Mouse (Mus musculus): ENCODE data around the gene Mettl6. TPM values are rescaled to one million over a fixed set of nuclear protein-coding genes. Genes with fewer than 3 reads are reported as not detected.
A peak's percentile ranks its signal among the peaks of the same experiment; 100 is the strongest.
"Not testable (repeated sequence)": the region's sequence is repeated elsewhere in the genome, so short reads cannot be mapped to it uniquely, and the experiment has no call there.

Gene Mettl6
- polyA plus RNA-seq, 1 experiment from 2014 or later = 34.1 TPM

DNA sequence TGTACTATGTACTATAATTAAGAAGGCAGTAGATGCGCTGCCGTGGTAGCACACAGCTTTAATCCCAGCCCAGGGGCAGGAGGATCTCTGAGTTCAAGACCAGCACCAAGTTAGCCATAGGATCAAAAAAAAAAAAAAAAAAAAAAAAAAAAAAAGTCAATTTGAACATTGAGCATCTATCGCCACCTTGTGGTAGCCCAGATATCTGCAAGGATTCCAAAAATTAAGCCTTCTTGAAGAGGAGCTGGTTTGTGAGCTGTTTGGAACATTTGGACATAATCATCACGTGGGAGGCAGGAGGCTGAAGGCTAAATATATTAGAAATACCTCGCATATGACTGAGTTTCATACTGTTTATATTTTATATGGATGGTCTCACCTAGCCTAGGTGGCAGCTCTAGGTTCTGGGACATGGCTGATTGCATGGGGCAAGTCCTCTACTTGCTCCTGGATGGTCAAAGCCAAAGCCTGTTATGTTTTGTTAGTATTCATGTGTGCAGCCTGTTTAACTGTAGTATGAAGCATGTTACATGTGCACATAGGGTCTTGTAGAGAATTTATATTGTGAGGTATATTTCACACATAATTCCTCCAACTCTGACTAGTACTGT, 22.3 kb downstream of the Mettl6 start:
- Histone ChIP-seq H3K27ac (no peak overlapping the region), H3K27me3 (no peaks in the 10 kb centered on the region), H3K36me3 (no peaks in the 10 kb centered on the region), H3K9ac (no peak overlapping the region), H3K4me2 (no peak overlapping the region), H3K4me1 (replicated peaks) (no peaks in the 10 kb centered on the region), H3K9me3 (replicated peaks) (no peaks in the 10 kb centered on the region), H3K4me3 (no peak overlapping the region)
- ATAC-seq (replicated peaks; ENCODE audit: insufficient number of reproducible peaks, insufficient read depth, low FRiP score, low read depth) = no peak
- WGBS = 7% methylated on average over 5 of the region's 5 CpGs

DNA sequence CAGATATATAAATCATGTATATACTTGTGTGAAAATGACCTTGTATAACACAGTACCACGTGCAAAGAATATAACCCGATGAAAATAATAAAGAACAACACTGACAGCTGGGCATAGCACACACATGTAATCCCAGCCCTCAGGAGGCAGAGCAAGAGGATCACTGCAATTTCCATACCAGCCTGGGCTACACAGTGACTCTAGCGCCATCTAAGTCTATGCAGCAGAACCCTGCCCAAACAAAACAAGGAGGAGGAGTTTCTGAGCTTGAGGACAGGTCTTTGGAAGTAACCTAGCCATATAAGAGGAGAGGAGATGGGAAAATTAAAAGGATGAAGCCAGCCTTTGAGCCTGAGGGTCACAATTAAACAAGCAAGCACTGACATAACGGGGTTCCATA, 25.1 kb downstream of the Mettl6 start:
- no peak overlapping the region for H3K27ac ChIP-seq
- 67% methylated on average over 4 of the region's 4 CpGs for WGBS

DNA sequence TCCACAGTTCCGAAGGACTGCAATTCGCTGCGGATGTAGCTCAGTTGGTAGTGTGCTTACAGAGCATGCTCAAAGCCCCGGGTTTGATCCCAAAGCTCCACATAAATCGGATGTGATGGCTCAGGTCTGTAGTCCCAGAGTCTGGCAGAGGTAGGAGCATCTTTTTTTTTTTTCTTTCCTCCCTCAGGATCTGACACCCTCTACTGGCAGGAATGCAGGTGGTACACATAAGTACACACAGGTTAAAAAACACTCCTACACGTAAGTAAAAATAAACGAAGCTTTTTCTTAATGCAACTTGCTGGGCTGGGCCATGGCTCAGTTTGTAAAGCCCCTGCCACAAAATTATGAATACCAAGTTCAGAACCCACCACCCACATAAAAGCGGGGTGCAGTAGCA, 30.7 kb downstream of the Mettl6 start:
- Histone ChIP-seq H3K36me3 (no peaks in the 10 kb centered on the region), H3K4me2 (no peak overlapping the region), H3K4me3 (no peak overlapping the region), H3K27me3 (no peaks in the 10 kb centered on the region), H3K9me3 (replicated peaks) (no peaks in the 10 kb centered on the region), H3K4me1 (replicated peaks) (0 out of 2 replicates have a peak, but pooled peaks cover 3% of the 10 kb centered on the region), H3K27ac (no peak overlapping the region), H3K9ac (no peak overlapping the region)
- no peak for ATAC-seq (replicated peaks; ENCODE audit: insufficient number of reproducible peaks, insufficient read depth, low FRiP score, low read depth)
- 55% methylated on average over 8 of the region's 8 CpGs for WGBS

More for the DNA sequence above, 25.1 kb downstream of the Mettl6 start:
- Histone ChIP-seq H3K4me1 (replicated peaks) (no peaks in the 10 kb centered on the region), H3K27me3 (no peaks in the 10 kb centered on the region), H3K9me3 (replicated peaks) (no peaks in the 10 kb centered on the region), H3K4me3 (no peak overlapping the region), H3K4me2 (no peak overlapping the region), H3K36me3 (no peaks in the 10 kb centered on the region), H3K9ac (no peak overlapping the region)
- no peak for ATAC-seq (replicated peaks; ENCODE audit: insufficient number of reproducible peaks, insufficient read depth, low FRiP score, low read depth)

DNA sequence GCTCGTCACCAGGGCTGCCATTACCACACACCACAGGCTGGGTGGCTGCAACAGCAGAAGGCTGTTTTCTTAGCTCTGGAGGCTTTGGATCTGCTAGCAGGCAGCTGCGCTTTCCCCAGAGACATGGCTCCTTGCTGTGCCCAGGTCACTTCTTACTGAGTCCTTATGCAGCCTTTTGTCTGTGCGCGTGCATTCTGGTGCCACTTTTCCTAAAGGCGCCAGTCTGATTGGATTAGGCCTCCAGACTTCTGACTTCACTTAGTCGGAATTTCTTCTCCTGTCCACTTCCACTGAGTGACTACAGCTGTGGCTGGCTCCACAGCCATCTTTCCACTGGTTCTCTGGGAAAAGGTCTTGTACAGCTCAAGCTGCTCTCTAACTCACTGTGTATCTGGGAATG, 32.0 kb downstream of the Mettl6 start:
- 76% methylated on average over 6 of the region's 6 CpGs for WGBS
- ATAC-seq (replicated peaks; ENCODE audit: insufficient number of reproducible peaks, insufficient read depth, low FRiP score, low read depth) = peak; percentile 52; the same call in 1 of the 2 replicates

DNA sequence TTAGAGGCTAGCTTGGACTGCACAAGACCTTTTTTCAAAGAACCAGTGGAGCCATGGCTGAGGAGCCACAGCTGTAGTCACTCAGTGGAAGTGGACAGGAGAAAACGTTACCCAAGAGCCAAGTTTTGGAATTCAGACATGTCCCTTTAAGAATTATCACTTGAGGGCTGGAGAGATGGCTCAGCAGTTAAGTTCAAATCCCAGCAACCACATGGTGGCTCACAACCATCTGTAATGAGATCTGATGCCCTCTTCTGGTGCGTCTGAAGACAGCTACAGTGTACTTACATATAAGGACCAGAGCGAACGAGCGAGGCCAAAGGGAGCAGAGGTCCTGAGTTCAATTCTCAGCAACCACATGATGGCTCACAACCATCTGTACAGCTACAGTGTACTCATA, 32.6 kb downstream of the Mettl6 start:
- not testable (repeated sequence) for H3K27me3 ChIP-seq; H3K36me3 ChIP-seq; H3K4me3 ChIP-seq; ATAC-seq (replicated peaks; ENCODE audit: insufficient number of reproducible peaks, insufficient read depth, low FRiP score, low read depth); H3K9me3 ChIP-seq (replicated peaks); H3K4me2 ChIP-seq; H3K4me1 ChIP-seq (replicated peaks); H3K9ac ChIP-seq; H3K27ac ChIP-seq
- 83% methylated on average over 5 of the region's 5 CpGs for WGBS

More for the DNA sequence above, 32.0 kb downstream of the Mettl6 start:
- Histone ChIP-seq H3K9ac (no peak overlapping the region), H3K9me3 (replicated peaks) (no peaks in the 10 kb centered on the region), H3K4me3 (no peak overlapping the region), H3K27me3 (no peaks in the 10 kb centered on the region), H3K4me2 (no peak overlapping the region), H3K4me1 (replicated peaks) (0 out of 2 replicates have a peak, but pooled peaks cover 3% of the 10 kb centered on the region), H3K27ac (peak overlapping the region; percentile 67), H3K36me3 (no peaks in the 10 kb centered on the region)

DNA sequence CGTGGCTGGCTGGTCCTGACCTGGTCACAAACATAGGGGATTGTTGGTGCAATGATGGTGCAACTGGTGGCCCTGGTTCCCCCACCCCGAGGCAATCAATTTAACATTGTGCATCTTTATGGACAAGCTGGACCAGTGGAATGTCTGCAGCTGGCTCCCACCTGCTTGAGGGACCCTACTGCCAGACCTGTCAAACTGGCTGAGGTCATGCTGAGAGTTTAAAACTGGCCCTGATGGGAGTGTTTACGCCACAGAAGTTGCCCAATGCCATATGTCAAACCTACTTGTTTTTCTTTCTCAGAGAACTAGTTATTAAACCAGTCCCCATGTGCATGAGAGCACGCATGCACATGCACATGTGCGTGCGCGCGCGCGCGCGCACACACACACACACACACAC, 36.8 kb downstream of the Mettl6 start:
- H3K4me2 ChIP-seq = no peak overlapping the region
- no peaks in the 10 kb centered on the region for H3K9me3 ChIP-seq (replicated peaks)
- no peak for ATAC-seq (replicated peaks; ENCODE audit: insufficient number of reproducible peaks, insufficient read depth, low FRiP score, low read depth)
- H3K9ac ChIP-seq = no peak overlapping the region
- 89% methylated on average over 12 of the region's 12 CpGs for WGBS
- no peak overlapping the region for H3K27ac ChIP-seq
- H3K4me3 ChIP-seq = no peak overlapping the region
- H3K27me3 ChIP-seq = no peaks in the 10 kb centered on the region
- H3K36me3 ChIP-seq = no peaks in the 10 kb centered on the region
- H3K4me1 ChIP-seq (replicated peaks) = 0 out of 2 replicates have a peak, but pooled peaks cover 3% of the 10 kb centered on the region

DNA sequence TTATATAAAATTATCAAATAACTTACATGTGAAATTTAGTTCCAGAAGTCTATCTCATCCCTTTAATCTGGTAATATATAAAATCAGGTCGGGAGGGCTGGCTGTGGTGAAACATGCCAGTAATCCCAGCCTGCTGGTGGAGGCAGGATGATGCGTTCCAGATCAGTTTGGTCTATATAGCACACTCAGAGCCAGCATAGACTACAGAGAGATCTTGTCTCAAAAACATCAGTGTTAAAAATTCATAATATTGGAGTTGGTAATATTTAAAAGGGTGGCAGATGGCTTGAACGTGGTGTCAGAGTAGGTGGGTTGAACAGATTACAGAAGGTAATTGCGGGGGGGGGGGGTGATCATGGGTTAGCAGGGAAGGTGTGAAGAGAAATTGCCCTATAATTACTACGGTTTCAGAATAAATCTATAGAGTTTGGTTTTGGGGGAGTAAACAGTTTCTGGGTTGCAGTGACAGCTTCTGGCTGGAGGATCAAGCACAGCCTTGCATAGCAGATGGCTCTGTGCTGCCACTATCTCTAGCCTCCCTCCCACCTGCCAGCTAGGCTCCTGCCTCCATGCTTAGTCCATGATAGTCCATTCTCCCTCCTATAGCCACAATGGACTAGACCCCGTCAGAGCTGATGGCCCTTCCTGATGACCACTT, 38.6 kb downstream of the Mettl6 start:
- H3K36me3 ChIP-seq = no peaks in the 10 kb centered on the region
- H3K27me3 ChIP-seq = no peaks in the 10 kb centered on the region
- 76% methylated on average over 6 of the region's 6 CpGs for WGBS
- no peak overlapping the region for H3K9ac ChIP-seq
- no peak overlapping the region for H3K4me2 ChIP-seq
- H3K4me3 ChIP-seq = no peak overlapping the region
- H3K4me1 ChIP-seq (replicated peaks) = no peaks in the 10 kb centered on the region
- H3K9me3 ChIP-seq (replicated peaks) = no peaks in the 10 kb centered on the region
- H3K27ac ChIP-seq = no peak overlapping the region
- no peak for ATAC-seq (replicated peaks; ENCODE audit: insufficient number of reproducible peaks, insufficient read depth, low FRiP score, low read depth)

DNA sequence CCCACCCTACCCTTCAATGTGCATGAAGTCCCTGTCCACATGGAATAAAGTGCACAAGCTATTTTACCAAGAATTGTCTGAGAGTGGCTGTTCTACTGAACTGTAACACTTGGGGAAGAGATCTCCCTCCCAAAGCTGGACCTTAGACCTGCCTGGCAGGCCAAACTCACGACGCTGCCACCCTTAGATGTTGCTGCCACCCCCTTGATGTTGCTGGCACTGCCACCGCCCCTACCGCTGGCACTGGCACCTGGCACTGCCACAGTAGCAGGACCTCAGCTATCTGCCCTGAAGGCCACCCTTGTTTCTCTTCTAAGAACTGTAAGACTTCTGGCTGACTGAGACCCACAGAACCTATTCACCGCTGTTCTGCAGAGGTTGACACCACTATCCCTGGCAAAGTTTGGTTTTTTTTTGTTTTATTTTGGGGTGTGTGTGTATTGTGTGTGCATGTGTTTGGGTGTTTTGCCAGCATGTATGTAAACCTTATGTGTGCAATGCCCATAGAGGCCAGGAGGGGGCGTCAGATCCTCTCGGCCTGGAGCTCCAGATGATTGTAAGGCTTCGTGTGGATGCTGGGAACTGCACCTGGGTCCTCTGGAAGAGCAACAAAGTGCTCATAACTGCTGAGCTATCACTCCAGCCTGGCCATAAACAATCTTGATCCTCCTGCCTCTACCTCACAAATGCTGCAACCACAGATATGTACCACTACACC, 39.8 kb downstream of the Mettl6 start:
- H3K4me2 ChIP-seq = no peak overlapping the region
- no peaks in the 10 kb centered on the region for H3K9me3 ChIP-seq (replicated peaks)
- no peak overlapping the region for H3K27ac ChIP-seq
- 83% methylated on average over 8 of the region's 8 CpGs for WGBS
- H3K27me3 ChIP-seq = no peaks in the 10 kb centered on the region
- no peak overlapping the region for H3K9ac ChIP-seq
- H3K36me3 ChIP-seq = no peaks in the 10 kb centered on the region
- no peaks in the 10 kb centered on the region for H3K4me1 ChIP-seq (replicated peaks)
- ATAC-seq (replicated peaks; ENCODE audit: insufficient number of reproducible peaks, insufficient read depth, low FRiP score, low read depth) = no peak
- no peak overlapping the region for H3K4me3 ChIP-seq

DNA sequence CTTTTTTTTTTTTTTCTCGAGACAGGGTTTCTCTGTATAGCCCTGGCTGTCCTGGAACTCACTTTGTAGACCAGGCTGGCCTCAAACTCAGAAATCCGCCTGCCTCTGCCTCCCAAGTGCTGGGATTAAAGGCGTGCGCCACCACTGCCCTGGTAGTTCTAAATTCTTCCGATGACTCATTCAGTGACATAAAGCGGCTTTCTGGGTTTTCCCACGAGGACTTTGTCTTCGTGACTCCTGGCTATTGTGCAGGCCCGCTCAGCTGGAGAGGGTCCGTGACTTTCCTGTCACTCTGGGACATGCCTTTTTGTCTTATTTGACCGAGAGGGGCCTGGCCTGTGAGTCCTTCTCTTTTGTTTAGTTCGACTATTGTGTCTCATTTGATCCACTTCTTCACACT, 40.9 kb downstream of the Mettl6 start:
- H3K27ac ChIP-seq = not testable (repeated sequence)
- WGBS = 80% methylated on average over 12 of the region's 12 CpGs

DNA sequence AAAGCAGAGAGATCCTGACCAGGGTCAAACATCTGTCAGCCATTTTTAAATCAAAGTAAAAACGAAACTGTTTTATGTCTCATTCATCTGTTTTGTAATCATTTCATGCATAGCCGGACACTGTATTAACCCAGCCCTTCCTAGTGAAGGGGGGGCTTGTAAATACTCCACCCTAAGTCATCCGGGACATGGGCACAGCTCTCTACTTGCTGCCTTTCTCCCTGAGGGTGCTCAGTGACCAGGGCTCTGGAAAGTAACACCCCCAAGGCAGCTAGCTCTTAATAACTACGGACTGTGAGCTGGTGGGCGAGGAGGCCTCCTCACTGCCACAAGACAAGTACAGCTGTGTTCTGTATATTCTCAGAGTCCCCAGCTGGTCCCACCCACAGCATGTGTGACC, 45.8 kb downstream of the Mettl6 start:
- H3K4me3 ChIP-seq = no peak overlapping the region
- H3K9ac ChIP-seq = no peak overlapping the region
- no peaks in the 10 kb centered on the region for H3K36me3 ChIP-seq
- no peak overlapping the region for H3K4me2 ChIP-seq
- H3K9me3 ChIP-seq (replicated peaks) = no peaks in the 10 kb centered on the region
- no peaks in the 10 kb centered on the region for H3K27me3 ChIP-seq
- H3K27ac ChIP-seq = 0 out of 2 replicates have a peak overlapping the region, but pooled peaks have one; percentile 32
- H3K4me1 ChIP-seq (replicated peaks) = no peaks in the 10 kb centered on the region; the same call in 1 of the 2 replicates
- ATAC-seq (replicated peaks; ENCODE audit: insufficient number of reproducible peaks, insufficient read depth, low FRiP score, low read depth) = no peak
- WGBS = 67% methylated on average over 5 of the region's 5 CpGs

More for the DNA sequence above, 40.9 kb downstream of the Mettl6 start:
- H3K36me3 ChIP-seq; H3K4me3 ChIP-seq; H3K4me1 ChIP-seq (replicated peaks); H3K27me3 ChIP-seq; H3K4me2 ChIP-seq; ATAC-seq (replicated peaks; ENCODE audit: insufficient number of reproducible peaks, insufficient read depth, low FRiP score, low read depth); H3K9me3 ChIP-seq (replicated peaks); H3K9ac ChIP-seq: not testable (repeated sequence)

DNA sequence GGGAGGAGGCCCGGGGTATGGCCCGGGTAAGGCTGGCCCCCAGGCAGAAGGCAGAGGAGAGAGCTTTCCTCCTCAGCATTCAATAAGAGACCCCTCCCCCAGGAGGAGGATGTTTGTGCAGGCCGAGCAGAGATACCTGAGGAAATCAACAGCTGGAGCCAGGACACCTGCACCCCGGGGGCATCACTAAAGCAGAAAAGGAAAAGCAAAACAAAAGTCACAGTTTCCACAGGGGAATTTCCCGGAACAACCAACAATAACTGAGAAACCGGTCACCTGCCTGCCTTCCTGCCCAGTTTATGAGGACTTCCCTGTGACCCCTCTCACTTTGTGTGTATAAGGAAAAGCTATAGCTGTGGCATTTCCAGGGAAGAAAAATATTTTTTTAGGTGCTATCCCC, 51.2 kb downstream of the Mettl6 start:
- Histone ChIP-seq H3K4me1 (replicated peaks) (no peaks in the 10 kb centered on the region; the same call in 1 of the 2 replicates), H3K36me3 (no peaks in the 10 kb centered on the region), H3K4me2 (no peak overlapping the region), H3K27ac (no peak overlapping the region), H3K9ac (no peak overlapping the region), H3K27me3 (peaks cover 3% of the 10 kb centered on the region; the same call in 1 of the 2 replicates), H3K9me3 (replicated peaks) (no peaks in the 10 kb centered on the region), H3K4me3 (no peak overlapping the region)
- 75% methylated on average over 6 of the region's 6 CpGs for WGBS
- ATAC-seq (replicated peaks; ENCODE audit: insufficient number of reproducible peaks, insufficient read depth, low FRiP score, low read depth) = no peak

All from heart, embryonic 15.5 days (tissue).